Mouse (Mus musculus): ENCODE data around the gene Rsph1. TPM values are rescaled to one million over a fixed set of nuclear protein-coding genes. Genes with fewer than 3 reads are reported as not detected.

The Rsph1 gene
- polyA plus RNA-seq, 1 experiment from 2014 or later = 0.46 TPM

DNA sequence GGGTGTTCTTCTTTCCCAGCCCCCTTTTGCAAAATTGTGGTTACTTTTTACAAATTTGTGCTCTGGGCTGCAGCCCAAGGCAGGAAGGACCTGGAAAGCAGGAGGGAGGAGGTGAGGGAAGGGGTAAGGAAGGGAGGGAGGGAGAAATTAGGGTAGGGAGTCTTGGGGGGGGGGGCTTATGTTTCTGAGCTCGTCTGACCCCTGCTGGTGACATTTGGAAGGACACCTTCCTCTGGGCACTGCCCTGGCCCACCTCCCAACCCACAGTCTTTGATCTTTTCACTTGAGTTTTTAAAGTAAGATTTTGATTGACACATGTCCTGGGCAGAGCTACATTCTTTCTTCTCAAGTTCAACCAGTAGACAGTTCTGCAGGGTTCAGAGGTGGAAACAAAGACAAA lies 34.4 kb downstream of the Rsph1 start:
- ATAC-seq (ENCODE audit: insufficient number of reproducible peaks, insufficient read depth, low FRiP score, low TSS enrichment, low read depth) = no peak

DNA sequence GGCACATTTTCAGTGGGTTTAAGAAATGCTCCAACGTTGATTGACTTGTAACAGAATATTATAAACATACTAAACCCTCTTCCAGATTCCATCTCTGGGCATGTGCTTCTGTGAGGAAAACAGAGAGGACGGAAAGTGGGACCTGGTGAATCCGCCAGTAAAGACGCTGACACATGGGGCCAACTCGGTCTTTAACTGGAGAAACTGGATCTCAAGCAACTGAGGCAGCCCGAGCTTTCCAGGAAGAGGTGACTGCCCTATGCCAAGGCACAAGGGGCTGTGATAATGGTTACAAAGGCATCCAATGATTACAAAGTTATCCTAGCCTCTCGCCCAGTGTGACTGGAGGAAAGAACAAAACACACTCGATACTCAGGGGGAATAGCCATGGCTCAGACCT lies 36.0 kb downstream of the Rsph1 start:
- no peaks in the 10 kb centered on the region for H3K9me3 ChIP-seq
- no peaks in the 10 kb centered on the region for H3K27me3 ChIP-seq
- H3K4me2 ChIP-seq = no peak overlapping the region
- WGBS = 81% methylated on average over 8 of the region's 8 CpGs
- no peak overlapping the region for H3K27ac ChIP-seq
- H3K9ac ChIP-seq = no peak overlapping the region
- ATAC-seq (ENCODE audit: insufficient number of reproducible peaks, insufficient read depth, low FRiP score, low TSS enrichment, low read depth) = no peak
- no peak overlapping the region for H3K4me3 ChIP-seq
- no peaks in the 10 kb centered on the region for H3K4me1 ChIP-seq
- H3K36me3 ChIP-seq = no peaks in the 10 kb centered on the region

More for the DNA sequence above, 34.4 kb downstream of the Rsph1 start:
- Histone ChIP-seq H3K36me3 (no peaks in the 10 kb centered on the region), H3K4me3 (no peak overlapping the region), H3K4me1 (no peaks in the 10 kb centered on the region), H3K27me3 (no peaks in the 10 kb centered on the region), H3K9ac (no peak overlapping the region), H3K9me3 (no peaks in the 10 kb centered on the region), H3K4me2 (no peak overlapping the region), H3K27ac (no peak overlapping the region)
- WGBS = 0% methylated on average over 1 of the region's 1 CpGs

DNA sequence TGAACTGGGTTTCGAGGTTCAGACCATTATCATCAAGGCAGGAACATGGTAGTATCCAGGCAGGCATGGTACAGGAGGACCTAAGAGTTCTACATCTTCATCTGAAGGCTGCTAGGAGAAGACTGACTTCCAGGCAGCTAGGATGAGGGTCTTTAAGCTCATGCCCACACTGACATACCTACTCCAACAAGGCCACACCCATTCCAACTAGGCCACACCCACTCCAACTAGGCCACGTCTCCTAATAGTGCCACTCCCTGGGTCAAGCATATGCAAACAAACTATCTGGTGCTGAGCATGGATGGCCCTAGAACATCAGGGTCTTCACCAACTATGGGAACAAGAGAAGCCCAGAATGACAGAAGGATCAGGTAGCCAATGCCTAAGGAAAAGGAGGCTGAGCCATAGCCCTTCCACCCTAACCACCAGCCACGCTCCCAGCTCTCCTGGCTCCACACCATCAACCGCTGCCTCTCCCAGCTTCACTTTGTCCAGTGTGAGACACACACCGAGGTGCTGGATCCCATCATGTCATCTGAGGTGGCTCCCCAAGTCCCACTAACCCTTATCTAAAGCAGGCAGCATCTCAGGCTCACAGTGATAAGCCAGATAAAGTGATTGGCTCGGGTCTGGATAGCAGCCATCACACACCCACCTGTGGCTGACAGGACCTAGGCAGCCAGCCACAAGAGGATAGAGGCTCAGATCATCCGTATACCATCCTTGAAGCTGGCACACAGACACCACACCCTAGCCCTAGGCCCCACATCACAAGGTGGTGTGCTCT lies 38.8 kb downstream of the Rsph1 start:
- Histone ChIP-seq H3K4me3 (no peak overlapping the region), H3K27ac (no peak overlapping the region), H3K36me3 (no peaks in the 10 kb centered on the region), H3K9ac (no peak overlapping the region), H3K4me1 (no peaks in the 10 kb centered on the region), H3K4me2 (no peak overlapping the region), H3K27me3 (no peaks in the 10 kb centered on the region), H3K9me3 (no peaks in the 10 kb centered on the region)
- WGBS = 82% methylated on average over 7 of the region's 7 CpGs
- ATAC-seq (ENCODE audit: insufficient number of reproducible peaks, insufficient read depth, low FRiP score, low TSS enrichment, low read depth) = no peak

DNA sequence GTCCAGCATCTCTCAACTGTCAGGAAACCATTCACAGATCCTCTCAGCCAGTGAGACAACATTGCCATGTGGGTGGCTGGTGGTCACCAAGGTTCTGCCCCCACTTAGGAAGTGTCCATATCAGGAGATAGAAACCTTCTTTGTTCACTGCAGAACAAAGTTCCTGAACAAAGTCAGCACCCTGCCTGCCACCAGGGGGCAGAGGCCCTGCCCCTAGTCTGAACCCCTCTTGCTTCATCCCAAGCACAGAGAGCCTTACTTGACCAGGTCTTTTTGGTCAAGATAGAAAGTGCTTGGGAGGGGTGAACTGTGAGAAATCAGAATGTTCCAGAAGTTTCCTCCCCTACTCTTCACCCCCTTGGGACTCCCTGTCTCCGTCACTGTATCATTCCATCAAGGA lies 41.3 kb downstream of the Rsph1 start:
- no peak overlapping the region for H3K4me2 ChIP-seq
- H3K4me3 ChIP-seq = no peak overlapping the region
- no peak overlapping the region for H3K27ac ChIP-seq
- WGBS = 87% methylated on average over 1 of the region's 1 CpGs
- H3K9me3 ChIP-seq = no peaks in the 10 kb centered on the region
- H3K27me3 ChIP-seq = no peaks in the 10 kb centered on the region
- H3K36me3 ChIP-seq = no peaks in the 10 kb centered on the region
- peaks cover 7% of the 10 kb centered on the region for H3K4me1 ChIP-seq
- no peak for ATAC-seq (ENCODE audit: insufficient number of reproducible peaks, insufficient read depth, low FRiP score, low TSS enrichment, low read depth)
- no peak overlapping the region for H3K9ac ChIP-seq

DNA sequence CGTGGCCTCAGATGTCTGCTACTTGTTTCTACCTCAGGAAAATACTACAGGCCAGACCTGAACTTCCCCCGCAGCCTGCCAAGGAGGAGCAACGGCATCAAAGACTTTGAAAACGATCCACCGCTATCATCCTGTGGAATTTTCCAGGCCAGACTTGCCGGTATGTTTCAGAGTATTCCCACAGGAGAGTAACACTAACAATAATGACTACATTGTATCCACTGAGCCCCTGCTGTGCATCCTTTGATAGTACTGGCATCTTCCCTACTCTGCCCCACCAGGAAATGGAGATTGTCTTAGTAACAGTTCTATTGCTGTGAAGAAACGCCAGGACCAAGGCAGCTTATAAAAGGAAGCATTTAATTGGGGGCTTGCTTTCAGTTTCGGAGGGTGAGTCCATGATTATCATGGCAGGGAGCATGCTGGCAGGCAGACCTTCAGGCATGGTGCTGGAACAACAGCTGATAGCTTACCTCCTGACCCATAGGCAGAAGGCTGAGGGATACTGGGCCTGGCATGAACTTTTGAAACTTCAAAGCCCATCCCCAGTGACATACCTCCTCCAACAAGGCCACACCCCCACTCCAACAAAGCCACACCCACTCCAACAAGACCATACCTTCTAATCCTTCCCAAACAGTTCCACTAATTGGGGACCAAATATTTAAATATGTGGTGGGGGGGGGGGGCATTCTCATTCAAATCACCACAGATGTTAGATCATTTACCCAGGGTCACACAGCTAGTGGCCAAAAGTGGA lies 44.8 kb downstream of the Rsph1 start:
- H3K27me3 ChIP-seq = no peaks in the 10 kb centered on the region
- H3K9me3 ChIP-seq = no peaks in the 10 kb centered on the region
- peaks cover 7% of the 10 kb centered on the region for H3K4me1 ChIP-seq
- H3K27ac ChIP-seq = no peak overlapping the region
- H3K36me3 ChIP-seq = no peaks in the 10 kb centered on the region
- H3K4me2 ChIP-seq = no peak overlapping the region
- H3K4me3 ChIP-seq = no peak overlapping the region
- 29% methylated on average over 8 of the region's 8 CpGs for whole genome bisulfite sequencing
- H3K9ac ChIP-seq = no peak overlapping the region
- no peak for ATAC-seq (ENCODE audit: insufficient number of reproducible peaks, insufficient read depth, low FRiP score, low TSS enrichment, low read depth)

DNA sequence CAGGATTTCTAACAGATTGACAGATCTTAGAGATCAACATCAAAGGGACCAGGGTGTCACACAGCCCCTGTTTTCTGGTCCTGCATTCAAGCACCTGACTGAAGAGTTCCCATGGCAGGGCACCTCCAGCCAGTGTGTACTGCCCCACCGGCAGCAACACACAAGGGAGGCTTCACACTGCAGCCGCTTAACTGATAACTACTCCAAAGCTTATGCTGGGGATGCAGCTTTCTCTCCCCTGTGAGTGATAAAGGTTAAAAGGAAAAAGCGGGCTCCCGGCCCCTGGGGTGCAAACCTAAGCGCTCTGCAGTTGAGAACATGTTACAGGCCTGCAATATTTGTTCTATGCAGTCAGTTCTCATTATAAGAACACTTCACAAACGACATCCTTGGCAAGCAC lies 45.4 kb downstream of the Rsph1 start:
- ATAC-seq (ENCODE audit: insufficient number of reproducible peaks, insufficient read depth, low FRiP score, low TSS enrichment, low read depth) = no peak
- Histone ChIP-seq H3K4me3 (no peak overlapping the region), H3K27me3 (no peaks in the 10 kb centered on the region), H3K4me1 (peaks cover 7% of the 10 kb centered on the region), H3K4me2 (no peak overlapping the region), H3K9me3 (no peaks in the 10 kb centered on the region), H3K36me3 (no peaks in the 10 kb centered on the region), H3K27ac (no peak overlapping the region), H3K9ac (no peak overlapping the region)
- 48% methylated on average over 6 of the region's 6 CpGs for WGBS

DNA sequence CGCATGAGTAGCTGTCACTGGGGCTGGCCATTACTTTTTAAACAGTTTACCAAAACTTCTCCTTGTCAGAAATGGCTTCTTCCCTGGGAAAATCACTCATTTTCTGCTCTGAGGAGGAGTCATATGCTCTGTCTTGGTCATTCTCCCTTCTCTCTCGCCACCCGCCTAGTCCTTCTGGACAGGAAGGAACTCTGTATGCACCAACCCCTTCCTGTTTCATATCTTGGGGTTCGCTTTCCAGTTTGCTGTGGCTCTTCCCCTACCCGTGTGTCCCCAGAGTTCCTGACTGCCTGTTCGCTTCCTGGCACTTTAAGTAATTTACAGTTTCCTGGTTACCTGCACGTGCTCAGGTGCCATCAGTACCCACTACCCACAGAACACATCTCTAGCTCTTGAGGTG lies 50.3 kb downstream of the Rsph1 start:
- WGBS = 84% methylated on average over 7 of the region's 7 CpGs
- H3K4me1 ChIP-seq = peaks cover 14% of the 10 kb centered on the region
- H3K27ac ChIP-seq = no peak overlapping the region
- no peaks in the 10 kb centered on the region for H3K36me3 ChIP-seq
- H3K4me3 ChIP-seq = no peak overlapping the region
- no peak overlapping the region for H3K9ac ChIP-seq
- ATAC-seq (ENCODE audit: insufficient number of reproducible peaks, insufficient read depth, low FRiP score, low TSS enrichment, low read depth) = no peak
- no peaks in the 10 kb centered on the region for H3K9me3 ChIP-seq
- no peaks in the 10 kb centered on the region for H3K27me3 ChIP-seq
- H3K4me2 ChIP-seq = no peak overlapping the region

DNA sequence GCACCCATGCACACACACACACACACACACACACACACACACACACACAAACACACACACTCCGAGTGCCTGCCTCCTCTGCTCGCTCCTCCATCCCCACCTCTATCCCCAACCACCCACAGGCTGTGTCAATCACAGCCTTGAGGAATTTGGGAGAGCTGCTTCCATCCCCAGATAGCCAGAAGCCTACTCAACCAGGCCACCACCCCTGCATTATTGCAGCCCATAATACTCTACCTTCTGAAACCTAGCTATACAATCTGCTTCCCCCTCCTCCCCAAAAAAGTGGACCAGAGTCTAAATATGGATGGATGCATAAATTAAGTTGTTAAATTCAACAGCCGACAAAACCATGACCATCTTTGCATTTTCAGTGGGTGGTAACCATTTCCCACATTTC lies 50.8 kb downstream of the Rsph1 start:
- Histone ChIP-seq H3K27ac (no peak overlapping the region), H3K36me3 (no peaks in the 10 kb centered on the region), H3K4me3 (no peak overlapping the region), H3K4me2 (no peak overlapping the region), H3K27me3 (no peaks in the 10 kb centered on the region), H3K9me3 (no peaks in the 10 kb centered on the region), H3K9ac (no peak overlapping the region), H3K4me1 (peaks cover 16% of the 10 kb centered on the region)
- WGBS = 67% methylated on average over 3 of the region's 3 CpGs
- ATAC-seq (ENCODE audit: insufficient number of reproducible peaks, insufficient read depth, low FRiP score, low TSS enrichment, low read depth) = no peak

DNA sequence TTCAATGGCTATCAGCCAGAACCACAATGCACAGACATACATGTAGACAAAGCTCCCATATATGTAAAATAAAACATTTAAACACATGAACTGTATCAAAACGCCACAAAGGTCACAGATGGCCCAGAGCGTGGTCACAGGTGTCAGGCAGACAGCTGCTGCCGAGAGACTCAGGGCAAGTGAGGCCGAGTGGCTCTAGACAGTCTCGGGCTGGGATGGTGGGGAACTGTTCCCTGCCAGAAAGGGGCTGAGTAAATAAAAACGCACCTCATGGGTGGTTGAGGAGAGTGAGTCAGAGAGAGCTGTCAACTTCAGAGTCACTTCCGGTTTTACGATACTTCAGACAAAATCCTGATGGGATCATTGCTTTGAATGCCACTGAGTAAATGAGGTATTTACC lies 52.6 kb downstream of the Rsph1 start:
- Histone ChIP-seq H3K9me3 (no peaks in the 10 kb centered on the region), H3K4me1 (peaks cover 20% of the 10 kb centered on the region), H3K9ac (no peak overlapping the region), H3K36me3 (no peaks in the 10 kb centered on the region), H3K27ac (no peak overlapping the region), H3K4me2 (no peak overlapping the region), H3K4me3 (no peak overlapping the region), H3K27me3 (no peaks in the 10 kb centered on the region)
- no peak for ATAC-seq (ENCODE audit: insufficient number of reproducible peaks, insufficient read depth, low FRiP score, low TSS enrichment, low read depth)
- WGBS = 75% methylated on average over 8 of the region's 8 CpGs

DNA sequence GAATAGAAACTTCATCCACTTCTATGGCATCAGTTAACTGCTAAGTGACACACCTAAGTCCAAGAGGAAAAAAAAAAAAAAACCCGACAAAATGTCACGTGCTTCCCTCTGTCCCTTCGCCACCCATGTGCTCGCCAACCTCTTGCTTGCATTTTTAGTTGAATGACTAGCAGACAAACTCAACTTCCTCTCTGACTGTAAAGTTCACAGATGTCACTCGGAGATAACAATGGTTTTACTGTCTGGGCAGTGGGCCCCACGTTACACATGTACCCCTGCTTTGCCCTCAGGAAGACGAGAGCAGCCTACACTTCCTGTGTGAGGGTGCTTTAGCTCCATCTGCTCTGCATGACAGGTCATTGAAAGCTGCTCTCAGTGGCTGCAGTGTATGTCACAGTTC lies 53.3 kb downstream of the Rsph1 start:
- peaks cover 20% of the 10 kb centered on the region for H3K4me1 ChIP-seq
- WGBS = 38% methylated on average over 7 of the region's 7 CpGs

DNA sequence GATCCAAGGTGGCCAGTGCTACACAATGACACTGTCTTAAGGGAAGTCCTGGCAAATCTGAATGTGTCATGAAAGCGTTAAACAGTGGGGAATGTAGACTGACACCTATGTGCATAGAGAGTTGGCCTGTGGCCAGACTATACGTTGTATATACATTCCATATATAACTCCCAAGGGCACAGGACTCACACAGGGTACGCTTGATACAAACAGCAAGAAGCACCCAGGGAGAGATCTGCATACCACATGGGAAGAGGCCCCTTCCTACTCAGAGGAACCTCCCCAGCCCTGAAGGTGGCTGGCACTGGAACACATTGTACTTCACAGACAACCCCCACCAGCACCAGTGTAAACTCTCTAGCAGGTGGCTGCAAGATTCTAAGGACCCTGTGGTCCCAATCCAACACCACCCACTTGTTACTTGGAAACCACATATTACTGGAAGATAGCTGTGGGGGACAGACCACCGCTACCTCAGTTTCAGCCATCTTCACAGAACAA lies 54.3 kb downstream of the Rsph1 start:
- no peak for ATAC-seq (ENCODE audit: insufficient number of reproducible peaks, insufficient read depth, low FRiP score, low TSS enrichment, low read depth)
- WGBS = 50% methylated on average over 4 of the region's 4 CpGs
- H3K9ac ChIP-seq = no peak overlapping the region
- H3K4me2 ChIP-seq = no peak overlapping the region
- no peaks in the 10 kb centered on the region for H3K9me3 ChIP-seq
- H3K27ac ChIP-seq = no peak overlapping the region
- H3K27me3 ChIP-seq = no peaks in the 10 kb centered on the region
- no peaks in the 10 kb centered on the region for H3K36me3 ChIP-seq
- peaks cover 20% of the 10 kb centered on the region for H3K4me1 ChIP-seq
- H3K4me3 ChIP-seq = no peak overlapping the region

More for the DNA sequence above, 53.3 kb downstream of the Rsph1 start:
- H3K4me3 ChIP-seq = no peak overlapping the region
- no peaks in the 10 kb centered on the region for H3K36me3 ChIP-seq
- no peak overlapping the region for H3K9ac ChIP-seq
- no peak overlapping the region for H3K27ac ChIP-seq
- no peak for ATAC-seq (ENCODE audit: insufficient number of reproducible peaks, insufficient read depth, low FRiP score, low TSS enrichment, low read depth)
- no peaks in the 10 kb centered on the region for H3K27me3 ChIP-seq
- no peak overlapping the region for H3K4me2 ChIP-seq
- H3K9me3 ChIP-seq = no peaks in the 10 kb centered on the region

Measured in embryonic facial prominence, embryonic 13.5 days (tissue).